Mouse (Mus musculus): ENCODE data around the gene Olfr790.

DNA sequence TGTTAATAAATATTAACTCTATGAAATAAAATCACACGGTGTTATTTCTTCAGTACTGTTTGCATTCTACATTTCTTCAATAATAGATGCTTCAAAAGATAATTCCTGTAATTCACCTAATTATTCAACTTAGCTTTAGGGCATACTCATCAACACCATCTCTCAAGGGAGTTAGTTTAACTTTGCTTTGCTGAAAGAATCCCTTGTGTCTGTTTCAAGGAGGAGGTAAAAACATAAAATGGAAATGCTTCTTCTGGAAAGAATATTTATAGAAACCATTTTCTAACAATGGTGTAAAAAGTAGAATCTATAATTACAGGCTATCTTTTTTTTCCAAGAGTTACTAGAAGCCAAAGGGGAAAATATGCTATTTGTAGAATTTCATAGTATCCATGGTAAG is 40.6 kb downstream of the Olfr790 start, which contains the start of gene Olfr792:
- TF ChIP-seq CTCF (IDR thresholded peaks at IDR 0.05; ENCODE audit: borderline replicate concordance, extremely low read depth, insufficient read depth, insufficient read length): no peak
- TF ChIP-seq POLR2A (IDR thresholded peaks at IDR 0.05; ENCODE audit: borderline replicate concordance, extremely low read depth, insufficient read depth, insufficient read length, poor library complexity, severe bottlenecking): no peak
